Mouse (Mus musculus): ENCODE data around the gene Clybl.

The Clybl gene

GRCm38 (mm10) chr14:122181078-122181814 lies at the start of gene Clybl:
Gene Clybl (plus strand): TSS chr14:122181704.
- peak; percentile 76 to 81 for DNase-seq (ENCODE audit: low spot score in 2 of 2)

GRCm38 (mm10) chr14:122136368-122136928 lies 45.1 kb upstream of the Clybl start:
- DNase-seq (ENCODE audit: low spot score in 2 of 2) = no peak

- no peak for DNase-seq (ENCODE audit: low spot score in 2 of 2)
Measured at GRCm38 (mm10) chr14:122137234-122137633, 44.3 kb upstream of the Clybl start.

GRCm38 (mm10) chr14:122140126-122140525 lies 41.4 kb upstream of the Clybl start:
- no peak for DNase-seq (ENCODE audit: low spot score in 2 of 2)

GRCm38 (mm10) chr14:122143585-122144269 lies 37.8 kb upstream of the Clybl start:
- DNase-seq (ENCODE audit: low spot score in 2 of 2) = no peak

- DNase-seq (ENCODE audit: low spot score in 2 of 2) = no peak
Measured at GRCm38 (mm10) chr14:122145374-122145773, 36.1 kb upstream of the Clybl start.

- DNase-seq (ENCODE audit: low spot score in 2 of 2) = no peak
Measured at GRCm38 (mm10) chr14:122150616-122151015, 30.9 kb upstream of the Clybl start.

- DNase-seq (ENCODE audit: low spot score in 2 of 2) = no peak
Measured at GRCm38 (mm10) chr14:122157738-122158137, 23.8 kb upstream of the Clybl start.

GRCm38 (mm10) chr14:122160916-122161315 lies 20.6 kb upstream of the Clybl start:
- DNase-seq (ENCODE audit: low spot score in 2 of 2) = no peak

- no peak for DNase-seq (ENCODE audit: low spot score in 2 of 2)
Measured at GRCm38 (mm10) chr14:122168912-122169311, 12.6 kb upstream of the Clybl start.

GRCm38 (mm10) chr14:122170202-122170781 lies 11.2 kb upstream of the Clybl start:
- no peak for DNase-seq (ENCODE audit: low spot score in 2 of 2)

- no peak for DNase-seq (ENCODE audit: low spot score in 2 of 2)
Measured at GRCm38 (mm10) chr14:122171031-122171430, 10.5 kb upstream of the Clybl start.

- DNase-seq (ENCODE audit: low spot score in 2 of 2) = no peak
Measured at GRCm38 (mm10) chr14:122176263-122176798, 5.2 kb upstream of the Clybl start.

GRCm38 (mm10) chr14:122179262-122179661 lies 2.2 kb upstream of the Clybl start:
- no peak for DNase-seq (ENCODE audit: low spot score in 2 of 2)

- DNase-seq (ENCODE audit: low spot score in 2 of 2) = no peak
Measured at GRCm38 (mm10) chr14:122181815-122182157, 282 bp downstream of the Clybl start.

- DNase-seq (ENCODE audit: low spot score in 2 of 2) = no peak
Measured at GRCm38 (mm10) chr14:122182220-122182619, 716 bp downstream of the Clybl start.

- DNase-seq (ENCODE audit: low spot score in 2 of 2) = no peak
Measured at GRCm38 (mm10) chr14:122183974-122184373, 2.5 kb downstream of the Clybl start.

- no peak for DNase-seq (ENCODE audit: low spot score in 2 of 2)
Measured at GRCm38 (mm10) chr14:122188250-122188649, 6.7 kb downstream of the Clybl start.

GRCm38 (mm10) chr14:122189901-122190300 lies 8.4 kb downstream of the Clybl start:
- no peak for DNase-seq (ENCODE audit: low spot score in 2 of 2)

GRCm38 (mm10) chr14:122190527-122190926 lies 9.0 kb downstream of the Clybl start:
- no peak for DNase-seq (ENCODE audit: low spot score in 2 of 2)

- peak; percentile 29 to 72 for DNase-seq (ENCODE audit: low spot score in 2 of 2)
Measured at GRCm38 (mm10) chr14:122190941-122191510, 9.5 kb downstream of the Clybl start.

- DNase-seq (ENCODE audit: low spot score in 2 of 2) = no peak
Measured at GRCm38 (mm10) chr14:122194630-122195029, 13.1 kb downstream of the Clybl start.
